Mouse (Mus musculus) adrenal gland, postnatal 36 days (tissue): ENCODE results near the gene Cmtm6. TPM values are rescaled to one million over a fixed set of nuclear protein-coding genes. Genes with fewer than 3 reads are reported as not detected.

Experiments
- DNase-seq, 2 experiments: peaks; one replicate each; pipeline ENCODE4 v3.0.0; 2021; ENCODE audit warnings: mixed read lengths in 1 of 2
- total RNA-seq, 2 experiments: library from RNA; stranded (reverse); gene quantifications; 2 replicates each; pipeline ENCODE4 v1.2.3; 2021

Cmtm6 gene
- total RNA-seq, 2 experiments from 2014 or later: 71.3 to 102 TPM

GRCm38 (mm10) chr9:114729911-114730805, 758 bp upstream of the Cmtm6 start:
- peak; percentile 24 to 48 for DNase-seq

DNA sequence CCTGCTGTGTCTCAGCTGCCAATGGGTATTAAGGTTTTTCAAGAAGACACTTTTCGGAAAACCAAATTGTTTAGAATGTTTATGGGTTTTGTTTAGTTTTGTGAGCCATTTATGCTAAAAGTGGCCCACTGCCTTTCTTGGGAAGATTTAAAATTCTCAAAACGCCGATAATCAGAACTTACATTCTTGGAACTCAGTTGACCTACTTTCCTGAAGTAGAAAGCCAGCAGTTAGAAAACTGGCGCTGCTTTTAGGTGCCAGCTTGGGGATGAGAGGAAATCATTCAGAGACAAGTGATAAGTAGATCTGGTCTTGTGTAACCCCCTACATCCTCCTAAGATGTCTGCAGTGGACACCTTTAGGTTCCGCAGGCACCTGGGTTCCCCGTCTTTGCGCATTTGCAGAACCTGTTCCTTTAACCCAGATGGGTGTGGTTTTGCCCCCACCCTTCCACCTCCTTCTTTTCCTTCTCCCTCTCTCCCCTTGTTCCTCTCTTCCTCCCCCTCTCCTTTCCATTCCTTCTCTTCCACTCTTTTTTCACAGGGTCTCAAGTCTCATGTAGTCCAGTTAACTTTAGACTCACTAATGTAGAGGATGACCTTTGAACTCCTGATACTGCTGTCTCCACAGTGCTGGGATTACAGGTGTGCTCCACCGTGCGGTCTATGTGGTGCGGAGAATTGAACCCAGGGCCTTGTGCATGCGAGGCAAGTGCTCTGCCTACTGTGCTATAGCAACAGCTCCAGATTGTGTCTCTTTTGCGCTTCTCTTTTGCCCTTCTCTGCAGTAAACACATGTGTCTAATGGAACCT, 1.2 kb downstream of the Cmtm6 start:
- DNase-seq: peak in 1 of 2 experiments; percentile 9

DNA sequence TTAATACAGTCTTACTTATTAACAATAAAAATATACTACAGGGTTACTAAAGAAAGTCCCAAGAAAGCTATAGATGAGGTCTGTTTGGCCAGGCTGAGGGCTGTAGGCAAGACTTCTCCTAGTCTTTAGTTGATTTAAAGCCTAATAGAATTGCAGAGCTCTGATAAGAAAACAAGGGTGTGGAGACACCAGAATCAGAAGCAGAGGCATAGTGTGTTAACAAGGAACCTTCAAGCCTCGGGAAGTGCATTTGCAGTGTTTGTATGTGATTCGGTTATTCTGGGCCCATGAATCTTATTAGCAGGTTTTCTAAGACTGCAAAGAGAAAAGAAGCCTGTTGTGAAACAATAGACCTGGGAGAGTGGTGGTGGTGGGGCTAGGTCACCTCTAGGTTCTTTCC, 2.3 kb downstream of the Cmtm6 start:
- DNase-seq: no peak

DNA sequence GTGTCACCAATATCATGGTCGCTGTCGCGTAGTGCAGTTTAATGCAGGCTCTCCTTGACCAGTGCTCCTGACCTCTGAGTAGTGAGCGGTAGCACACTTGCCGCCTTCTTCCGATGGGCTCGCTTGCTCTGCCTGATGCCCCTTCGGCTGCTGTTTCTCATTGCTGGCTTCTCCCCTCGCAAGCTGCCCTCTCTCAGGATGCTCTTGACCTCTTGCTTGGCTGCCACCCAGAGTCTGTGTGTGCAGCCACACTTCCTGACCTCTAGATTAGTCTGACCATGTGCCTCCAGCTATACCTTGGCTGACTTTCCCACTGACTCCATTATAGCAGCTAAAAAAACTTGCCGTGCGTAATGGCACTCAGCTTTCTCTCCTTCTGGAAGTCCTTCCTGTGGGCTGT, 5.5 kb downstream of the Cmtm6 start:
- DNase-seq: peak; percentile 62

GRCm38 (mm10) chr9:114740336-114740735, 9.4 kb downstream of the Cmtm6 start:
- DNase-seq: no peak

DNA sequence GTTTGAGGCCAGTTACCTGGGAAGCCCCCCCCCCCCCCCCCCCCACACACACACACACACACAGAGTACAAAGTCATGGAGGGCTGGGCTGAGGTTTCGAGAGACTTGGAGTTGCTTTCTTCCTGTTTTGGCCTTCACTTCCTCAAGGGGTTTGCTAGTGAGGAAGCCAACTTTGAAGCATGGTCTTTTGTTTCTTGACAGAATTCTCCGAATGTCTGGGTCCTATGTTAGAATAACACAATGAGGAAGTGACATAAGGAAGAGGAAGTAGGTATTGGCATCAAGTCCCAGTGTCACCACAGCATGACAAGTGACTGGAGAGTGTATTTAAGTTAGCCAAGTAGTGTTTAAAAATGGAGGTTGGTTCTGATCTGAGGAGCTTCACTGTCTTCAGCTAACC, 11.8 kb downstream of the Cmtm6 start:
- no peak for DNase-seq

DNA sequence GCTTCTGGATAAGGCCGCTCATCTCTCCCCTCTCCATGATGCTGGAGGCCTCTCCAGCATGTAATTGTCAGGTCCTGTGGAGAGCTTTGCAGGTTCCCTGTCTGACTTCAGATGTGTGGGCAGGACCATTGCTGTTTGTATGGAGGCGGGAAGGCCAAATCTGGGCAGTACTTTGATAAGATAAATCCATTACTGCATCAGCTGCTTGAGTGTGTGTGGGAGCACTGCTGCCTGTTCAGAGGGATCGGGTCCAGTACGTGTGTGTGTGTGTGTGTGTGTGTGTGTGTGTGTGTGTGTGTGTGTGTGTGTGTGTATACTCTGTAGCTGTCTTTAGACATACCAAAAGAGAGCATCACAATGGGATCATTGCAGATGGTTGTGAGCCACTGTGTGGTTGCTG, 14.2 kb downstream of the Cmtm6 start:
- DNase-seq: no peak

DNA sequence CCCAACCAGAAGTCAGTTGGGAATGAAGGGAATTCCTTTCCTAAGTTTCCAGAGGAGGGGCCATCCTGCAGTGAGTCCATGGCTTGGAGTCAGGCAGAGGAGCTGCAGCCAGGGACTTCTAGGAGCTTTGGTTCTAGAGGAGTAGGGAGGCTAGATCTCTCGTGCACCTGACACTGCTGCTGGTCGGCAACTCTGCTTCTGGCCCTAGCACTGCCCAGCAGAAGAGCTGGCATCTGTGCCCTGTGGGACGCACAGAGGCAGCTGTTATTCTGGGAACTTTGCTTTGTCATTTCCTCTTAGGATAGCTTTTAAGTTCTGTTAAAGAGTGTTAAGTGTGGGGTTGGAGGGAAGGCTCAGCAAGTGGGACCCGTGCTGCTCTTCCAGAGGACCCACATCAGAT, 14.7 kb downstream of the Cmtm6 start:
- no peak for DNase-seq

DNA sequence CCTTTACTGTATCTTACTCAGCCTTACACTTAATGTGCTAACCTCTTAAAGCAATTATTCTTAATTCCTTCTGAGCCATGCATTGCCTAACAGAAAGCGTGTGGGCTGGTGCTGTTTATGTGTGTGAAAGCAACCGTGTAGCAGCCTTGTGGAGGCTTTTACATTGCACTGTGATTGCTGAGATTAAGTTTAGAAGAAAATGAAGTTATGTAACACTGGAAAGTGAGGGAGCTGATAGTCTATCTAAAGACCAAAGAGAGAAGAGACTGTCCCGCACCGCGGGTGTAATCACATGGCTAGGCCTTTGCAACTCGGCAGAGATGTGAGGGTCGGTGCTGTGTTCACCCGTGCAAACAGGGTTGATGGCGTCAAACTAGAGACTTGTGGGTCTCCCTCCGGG, 16.1 kb downstream of the Cmtm6 start:
- no peak for DNase-seq

- no peak for DNase-seq
Observed at GRCm38 (mm10) chr9:114747466-114747865, 16.6 kb downstream of the Cmtm6 start.

DNA sequence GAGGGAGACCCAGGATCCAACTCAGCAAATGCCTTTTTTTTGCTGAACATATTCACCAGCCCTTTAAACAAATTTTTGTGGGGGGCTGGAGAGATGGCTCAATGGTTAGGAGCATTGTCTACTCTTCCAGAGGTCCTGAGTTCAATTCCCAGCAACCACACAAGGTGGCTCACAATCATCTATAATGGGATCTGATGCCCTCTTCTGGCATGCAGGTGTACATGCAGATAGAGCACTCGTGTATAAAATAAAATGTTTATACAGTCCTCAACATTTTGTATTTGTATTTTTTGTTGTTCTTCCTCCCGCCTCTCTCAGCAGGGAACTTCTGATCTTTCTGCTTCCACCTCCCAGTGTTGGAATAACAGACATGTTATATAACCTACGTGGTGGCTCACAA, 20.7 kb downstream of the Cmtm6 start:
- DNase-seq: no peak

- DNase-seq: no peak
Observed at GRCm38 (mm10) chr9:114752311-114752710, 21.4 kb downstream of the Cmtm6 start.

- peak; percentile 97 for DNase-seq
Observed at GRCm38 (mm10) chr9:114752863-114753484, 22.1 kb downstream of the Cmtm6 start.

DNA sequence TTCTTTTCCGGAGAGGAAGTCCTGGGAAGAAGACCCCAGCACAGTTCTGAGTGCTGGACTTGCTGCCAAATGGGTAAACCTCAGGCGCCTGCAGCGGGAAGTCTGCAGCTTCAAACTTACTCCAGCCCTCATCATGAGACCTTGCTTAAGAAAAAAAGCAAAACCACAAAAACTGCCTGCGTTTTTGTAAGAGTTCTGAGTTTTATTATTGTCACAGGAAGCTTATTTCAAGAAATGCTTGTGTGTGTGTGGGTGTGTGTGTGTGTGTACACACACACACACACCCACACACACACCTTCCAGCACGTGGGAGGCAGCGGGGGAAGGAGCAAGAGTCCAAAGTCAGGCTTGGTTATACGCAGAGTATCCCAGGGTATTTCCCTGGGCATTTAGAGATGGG, 27.4 kb downstream of the Cmtm6 start:
- DNase-seq: no peak

DNA sequence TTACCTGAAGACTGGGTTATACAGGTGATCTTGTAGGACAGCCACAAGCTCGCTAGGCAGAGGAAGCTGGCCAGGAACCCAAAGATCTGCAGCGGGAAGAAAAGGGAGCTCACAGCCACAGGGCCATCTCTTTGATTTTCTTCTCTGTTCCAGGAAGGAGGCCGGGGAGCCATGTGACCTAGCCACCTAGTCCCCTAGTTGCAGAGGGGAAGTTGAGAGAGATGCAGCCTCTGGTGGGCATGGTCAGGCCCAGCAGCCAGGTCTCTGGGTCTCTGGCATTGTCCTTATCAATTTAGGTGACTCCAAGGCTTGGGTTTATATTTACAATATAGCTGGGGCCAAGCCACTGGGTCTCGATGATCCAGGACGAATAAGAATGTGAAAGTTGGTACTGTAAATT, 27.9 kb downstream of the Cmtm6 start:
- no peak for DNase-seq

GRCm38 (mm10) chr9:114759886-114760285, 29.0 kb downstream of the Cmtm6 start:
- DNase-seq: no peak

- no peak for DNase-seq
Observed at GRCm38 (mm10) chr9:114760353-114760752, 29.4 kb downstream of the Cmtm6 start.

DNA sequence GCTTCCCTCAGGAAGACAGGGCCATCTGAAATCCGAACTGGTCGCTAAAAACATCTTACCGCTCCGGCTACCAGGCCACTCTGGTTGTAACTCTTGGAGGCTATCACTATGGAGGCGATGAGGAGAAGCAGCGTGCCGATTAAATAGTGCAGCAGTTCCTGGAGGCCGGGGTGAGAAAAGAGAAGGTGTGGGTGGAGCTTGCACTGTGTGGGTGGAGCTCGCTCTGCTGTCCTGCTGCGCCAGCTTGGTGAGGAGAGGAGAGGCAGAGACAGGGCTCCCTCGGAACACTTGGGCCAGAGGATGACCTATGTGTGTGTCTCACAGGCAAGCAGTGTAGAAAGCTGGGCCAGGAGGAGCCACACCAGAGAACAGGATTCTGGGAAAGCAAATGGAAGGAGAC, 30.9 kb downstream of the Cmtm6 start:
- DNase-seq: no peak

GRCm38 (mm10) chr9:114763341-114763740, 32.4 kb downstream of the Cmtm6 start:
- DNase-seq: peak in 1 of 2 experiments; percentile 62

GRCm38 (mm10) chr9:114767030-114767429, 36.1 kb downstream of the Cmtm6 start:
- DNase-seq: peak; percentile 77 to 78

GRCm38 (mm10) chr9:114767507-114767906, 36.6 kb downstream of the Cmtm6 start:
- DNase-seq: no peak

DNA sequence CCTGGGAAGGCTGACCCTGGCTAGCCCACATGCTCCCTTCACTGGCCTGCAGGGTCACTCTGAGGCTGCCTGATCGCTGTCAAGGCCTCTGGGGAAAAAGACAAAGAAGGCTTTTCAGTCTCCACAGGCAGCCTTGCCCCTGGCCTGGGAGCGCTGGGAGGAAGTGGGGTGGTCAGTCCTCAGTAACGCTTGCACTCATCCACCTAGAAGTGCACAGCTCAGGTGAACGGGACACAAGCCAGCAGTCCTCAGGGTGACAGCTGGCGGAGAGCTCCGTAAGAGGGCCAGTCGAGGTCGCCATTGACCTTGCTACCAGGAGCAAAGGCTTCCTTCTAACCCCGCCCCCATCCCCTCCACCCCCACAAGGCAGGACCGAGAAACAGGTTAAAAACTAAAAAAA, 37.1 kb downstream of the Cmtm6 start:
- peak in 1 of 2 experiments; percentile 26 for DNase-seq

DNA sequence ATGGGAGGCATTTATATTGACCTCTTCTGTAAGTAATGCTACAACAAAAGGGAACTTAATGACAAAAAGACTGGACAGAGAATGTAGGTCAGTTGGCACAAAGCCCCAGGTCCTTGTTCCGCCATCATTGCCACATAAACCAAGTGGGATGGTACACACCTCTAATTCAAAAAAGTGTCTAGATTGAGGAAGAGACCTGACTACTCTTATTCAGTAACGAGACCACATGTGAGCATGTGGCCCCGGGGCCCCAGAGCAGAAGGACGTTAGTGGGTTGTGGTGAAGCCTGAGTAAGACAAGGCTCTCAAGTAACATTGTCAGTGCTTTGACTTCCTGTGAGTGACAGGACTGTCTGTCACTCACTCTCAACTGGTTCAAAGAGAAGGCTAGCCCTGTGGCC, 39.3 kb downstream of the Cmtm6 start:
- no peak for DNase-seq
